Mouse (Mus musculus): ENCODE data around the gene Lim2.

Lim2 gene

DNA sequence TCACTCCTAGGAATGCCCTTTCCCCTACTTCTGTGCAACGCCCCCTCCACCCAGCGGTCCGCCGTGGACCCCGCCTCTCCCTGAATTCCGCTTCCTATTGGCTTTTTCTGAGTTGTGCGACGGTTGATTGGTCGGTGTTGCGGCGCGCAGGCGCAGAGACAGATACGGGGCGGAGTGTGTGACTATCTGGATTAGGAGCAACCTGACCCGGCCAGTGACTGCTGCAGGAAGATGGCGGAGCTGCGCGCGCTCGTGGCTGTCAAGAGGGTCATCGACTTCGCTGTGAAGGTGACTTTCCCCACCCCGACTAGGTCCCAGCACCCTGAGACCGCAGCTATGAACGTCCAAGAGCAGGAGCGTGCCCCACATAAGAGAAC is 16.4 kb downstream of the Lim2 start, which contains the start of the genes Etfb and Gm45233:
Etfb (plus strand) TSS at position 167 of the 377 bp plus-strand sequence.
Gm45233 (plus strand) TSS at position 212 of the 377 bp plus-strand sequence.
- ATAC-seq (ENCODE audit: low TSS enrichment) = peak; percentile 98

DNA sequence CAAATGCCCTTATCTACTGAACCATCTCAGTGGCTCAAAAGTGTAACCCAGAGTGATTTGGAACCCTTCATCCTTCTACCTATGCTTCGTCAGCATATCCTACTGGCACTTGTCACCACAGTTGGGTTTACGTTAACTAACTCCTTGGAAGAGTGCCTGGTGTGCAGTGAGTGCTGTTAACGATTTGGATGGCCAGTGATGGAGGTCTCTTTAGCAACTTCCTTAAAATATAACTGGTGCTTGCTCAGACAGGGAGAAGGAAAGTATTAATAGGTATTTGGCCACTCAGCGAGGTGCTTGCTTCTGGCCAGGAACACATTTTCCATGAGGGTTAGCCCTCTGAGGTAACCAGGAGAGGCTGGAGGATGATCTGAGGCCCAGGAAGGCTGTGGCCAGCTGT is 20.3 kb downstream of the Lim2 start:
- no peak for ATAC-seq (ENCODE audit: low TSS enrichment)

DNA sequence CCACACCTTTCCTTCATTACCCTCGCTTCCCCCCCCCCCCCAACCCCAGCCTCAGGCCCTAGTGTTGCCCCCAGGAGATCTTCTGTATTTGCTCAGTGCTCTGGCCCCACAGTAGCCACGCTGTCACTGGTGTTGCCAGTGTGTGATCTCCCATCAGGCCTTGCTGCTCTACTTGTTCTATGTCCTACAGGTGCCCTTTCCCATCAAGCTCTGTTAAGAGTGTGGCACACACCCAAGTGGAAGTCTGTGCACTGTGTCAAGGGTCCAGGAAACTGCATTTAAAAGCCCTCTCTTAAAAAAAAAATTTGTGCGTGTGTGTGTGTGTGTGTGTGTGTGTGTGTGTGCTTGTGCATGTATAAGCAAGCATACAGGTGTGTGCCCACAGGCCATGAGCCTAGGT is 20.8 kb downstream of the Lim2 start:
- no peak for ATAC-seq (ENCODE audit: low TSS enrichment)

DNA sequence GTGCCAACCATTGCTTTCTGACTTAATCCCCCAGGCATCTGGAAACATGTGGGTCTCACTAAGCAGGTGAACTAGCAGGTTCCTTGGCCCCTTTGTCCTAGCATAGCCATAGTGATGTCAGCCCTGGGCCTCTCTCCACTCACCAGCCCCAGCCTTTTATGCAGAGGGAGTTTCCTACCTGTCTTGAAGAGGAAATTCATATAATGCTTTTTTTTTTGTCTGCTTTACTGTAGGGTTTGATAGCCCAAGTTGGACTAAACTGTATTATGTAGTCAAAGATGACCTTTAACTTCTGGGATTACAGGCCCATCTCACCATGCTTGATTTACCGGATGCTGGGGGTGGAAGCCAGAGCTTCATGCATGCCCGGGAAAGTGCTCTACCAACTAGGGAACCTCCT is 22.3 kb downstream of the Lim2 start:
- ATAC-seq (ENCODE audit: low TSS enrichment) = no peak

- ATAC-seq (ENCODE audit: low TSS enrichment) = no peak
Measured at GRCm38 (mm10) chr7:43451726-43452125, 24.3 kb downstream of the Lim2 start.

DNA sequence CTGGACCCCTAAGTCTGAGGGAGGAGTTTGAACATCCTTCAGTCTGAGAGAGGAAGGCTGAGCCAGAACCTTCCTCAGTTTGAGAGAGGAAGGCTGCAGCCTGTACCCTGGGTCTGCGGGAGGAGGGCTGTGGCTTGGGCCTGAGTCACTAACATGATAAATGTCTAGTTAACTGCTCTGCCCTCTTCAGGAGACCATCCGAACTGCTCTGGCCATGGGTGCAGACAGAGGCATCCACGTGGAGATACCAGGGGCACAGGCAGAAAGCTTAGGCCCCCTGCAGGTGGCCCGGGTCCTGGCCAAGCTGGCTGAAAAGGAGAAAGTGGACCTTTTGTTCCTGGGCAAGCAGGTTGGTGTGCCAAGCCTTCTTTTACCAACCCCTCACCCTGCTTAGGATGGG is 25.1 kb downstream of the Lim2 start:
- no peak for ATAC-seq (ENCODE audit: low TSS enrichment)

- no peak for ATAC-seq (ENCODE audit: low TSS enrichment)
Measured at GRCm38 (mm10) chr7:43453599-43454355, 26.3 kb downstream of the Lim2 start.

GRCm38 (mm10) chr7:43454371-43454770 is 26.9 kb downstream of the Lim2 start:
- no peak for ATAC-seq (ENCODE audit: low TSS enrichment)

DNA sequence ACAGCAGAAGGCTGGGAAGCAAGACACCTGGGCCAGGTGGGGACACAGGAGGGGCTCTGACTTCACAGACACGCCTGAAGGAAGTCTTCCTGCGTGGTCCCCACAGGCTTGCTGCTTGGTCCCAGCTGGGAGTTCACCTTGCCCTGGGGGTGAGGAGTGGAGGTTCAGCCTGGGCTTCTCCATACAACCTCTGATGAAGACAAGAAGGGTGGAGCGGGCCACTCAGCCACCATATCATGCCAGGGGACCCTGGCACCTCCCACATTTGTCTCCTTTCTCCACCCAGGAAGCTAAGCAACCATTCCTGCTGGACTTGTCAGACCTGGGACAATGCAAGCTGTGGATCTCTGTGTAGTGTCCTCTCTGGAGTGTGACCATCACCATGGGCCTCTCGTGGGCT is 35.4 kb downstream of the Lim2 start, which contains the start of gene Vsig10l:
Vsig10l (plus strand) TSS at position 301 of the 400 bp plus-strand sequence.
- ATAC-seq (ENCODE audit: low TSS enrichment) = no peak

DNA sequence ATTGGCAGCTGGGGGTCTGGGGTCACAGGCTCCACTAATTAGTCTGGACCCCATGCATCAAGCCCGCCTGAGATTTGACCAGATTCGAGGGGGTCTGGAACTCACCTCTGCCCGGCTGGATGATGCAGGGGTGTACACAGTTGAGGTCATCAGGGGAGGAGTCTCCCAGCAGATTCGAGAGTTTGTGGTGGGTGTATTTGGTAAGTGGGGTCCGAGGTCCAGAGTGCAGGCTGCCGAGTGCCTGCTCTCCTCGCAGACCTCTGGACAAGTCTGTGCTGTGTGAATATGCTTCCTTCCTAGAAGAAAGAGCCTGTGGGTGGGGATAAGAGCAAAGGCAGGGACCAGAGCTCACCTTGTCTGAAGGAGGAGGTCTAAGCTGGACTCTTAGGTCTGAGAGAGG is 36.5 kb downstream of the Lim2 start:
- no peak for ATAC-seq (ENCODE audit: low TSS enrichment)

- ATAC-seq (ENCODE audit: low TSS enrichment) = no peak
Measured at GRCm38 (mm10) chr7:43464864-43465343, 37.4 kb downstream of the Lim2 start.

GRCm38 (mm10) chr7:43465344-43466098 is 38.1 kb downstream of the Lim2 start:
- ATAC-seq (ENCODE audit: low TSS enrichment) = peak; percentile 76

DNA sequence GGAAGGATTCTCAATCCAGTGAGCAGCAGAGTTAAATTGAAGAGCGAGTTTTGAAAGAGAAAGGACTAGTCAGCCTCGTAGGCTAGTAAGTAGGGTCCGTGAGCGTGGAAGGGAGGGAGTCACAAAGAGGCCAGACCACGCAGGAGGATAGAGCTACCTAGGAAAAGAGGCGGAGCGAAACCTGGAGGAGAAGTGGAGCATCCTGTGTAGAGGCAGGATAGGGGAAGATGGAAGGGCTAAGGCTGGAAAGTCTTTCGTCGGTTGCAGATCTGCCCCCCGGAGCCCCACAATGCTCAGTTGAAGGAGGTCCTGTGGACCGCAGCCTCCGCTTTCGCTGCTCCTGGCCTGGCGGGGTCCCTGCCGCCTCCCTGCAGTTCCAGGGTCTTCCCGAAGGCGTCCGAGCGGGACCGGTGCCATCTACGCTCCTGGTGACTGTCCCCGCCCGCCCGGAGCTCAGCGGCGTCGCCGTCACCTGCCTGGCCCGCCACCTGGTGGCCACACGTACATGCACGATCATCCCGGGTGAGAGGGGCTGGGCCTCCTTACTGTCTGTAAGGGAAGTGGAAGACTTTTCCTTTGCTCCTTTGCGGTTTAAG is 38.7 kb downstream of the Lim2 start:
- ATAC-seq (ENCODE audit: low TSS enrichment) = peak; percentile 82

GRCm38 (mm10) chr7:43470373-43470772 is 42.9 kb downstream of the Lim2 start:
- no peak for ATAC-seq (ENCODE audit: low TSS enrichment)

GRCm38 (mm10) chr7:43475706-43476105 is 48.2 kb downstream of the Lim2 start:
- ATAC-seq (ENCODE audit: low TSS enrichment) = no peak

DNA sequence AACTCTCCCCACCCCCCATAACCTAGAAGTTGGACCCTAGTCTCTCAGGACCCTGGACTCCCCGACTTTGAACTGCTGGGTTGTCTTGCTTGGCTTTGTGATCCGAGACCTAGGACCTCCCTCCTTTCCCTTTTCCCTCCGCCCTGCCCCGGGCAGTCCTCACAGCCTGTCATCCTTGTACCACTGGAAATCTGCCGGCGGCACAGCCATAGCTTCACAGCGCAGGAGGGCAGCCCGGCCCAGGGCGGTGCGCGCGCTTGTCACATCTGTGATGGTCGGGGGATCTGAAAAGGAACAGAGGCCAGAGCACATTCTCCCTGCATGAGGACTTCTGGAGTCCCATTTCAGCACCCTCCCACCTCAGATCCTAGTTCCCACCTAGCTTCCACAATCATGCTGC is 48.9 kb downstream of the Lim2 start:
- no peak for ATAC-seq (ENCODE audit: low TSS enrichment)

- ATAC-seq (ENCODE audit: low TSS enrichment) = peak; percentile 92
Measured at GRCm38 (mm10) chr7:43481191-43481590, 53.7 kb downstream of the Lim2 start.

DNA sequence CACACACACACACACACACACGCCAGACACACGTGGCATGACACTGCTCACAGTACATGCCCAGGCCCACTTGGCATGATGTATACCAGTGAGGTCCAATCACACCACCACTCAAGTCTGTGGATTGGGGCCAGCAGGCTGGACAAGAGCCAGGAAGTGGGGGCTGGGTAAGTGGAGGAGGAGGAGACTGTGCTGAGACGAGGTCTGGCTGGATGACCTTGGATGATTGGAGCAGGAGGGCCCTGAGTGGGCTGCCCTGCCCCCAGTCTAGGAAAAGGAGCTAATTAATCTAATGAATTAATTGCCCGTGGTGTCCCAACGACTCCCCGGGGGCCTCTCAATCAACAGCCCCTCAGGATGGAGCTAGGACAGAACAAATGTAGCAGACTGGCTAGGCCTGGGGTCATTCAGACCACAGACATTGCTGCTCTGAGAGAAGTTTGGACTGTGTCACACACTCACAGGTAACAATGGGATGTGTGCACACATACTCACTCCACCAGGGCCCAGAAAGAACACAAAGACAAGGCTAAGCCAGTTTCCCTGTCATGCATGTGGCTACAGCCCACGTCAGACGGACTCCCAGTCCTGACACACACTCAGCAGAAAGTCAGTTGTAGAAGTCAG is 54.7 kb downstream of the Lim2 start:
- no peak for ATAC-seq (ENCODE audit: low TSS enrichment)

DNA sequence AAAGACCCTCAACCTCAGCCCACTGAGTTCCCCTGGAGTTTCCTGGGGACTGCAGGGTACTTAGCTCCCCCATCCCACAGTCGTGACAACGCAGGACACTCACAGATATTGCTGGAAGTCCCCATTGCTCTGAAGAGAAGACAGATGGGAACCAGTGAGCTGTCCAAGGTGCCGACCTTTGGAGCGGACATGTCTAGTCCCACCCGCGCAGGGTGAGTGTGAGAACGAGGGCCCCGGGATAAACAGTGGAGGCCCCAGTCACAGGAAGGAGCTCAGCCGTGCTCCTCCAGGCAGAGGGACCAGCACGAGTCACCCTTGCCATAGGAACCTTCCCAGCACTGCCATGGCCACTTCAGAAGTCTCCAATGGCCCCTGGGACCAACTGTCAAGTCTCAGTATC is 55.8 kb downstream of the Lim2 start:
- ATAC-seq (ENCODE audit: low TSS enrichment) = no peak

Measured in frontal cortex, adult (tissue).